Mouse (Mus musculus): Measurements from ENCODE around the gene Scaper. TPM values are rescaled to one million over a fixed set of nuclear protein-coding genes. Genes with fewer than 3 reads are reported as not detected.

Scaper gene
- polyA plus RNA-seq, 1 experiment, result 1.5 TPM

DNA sequence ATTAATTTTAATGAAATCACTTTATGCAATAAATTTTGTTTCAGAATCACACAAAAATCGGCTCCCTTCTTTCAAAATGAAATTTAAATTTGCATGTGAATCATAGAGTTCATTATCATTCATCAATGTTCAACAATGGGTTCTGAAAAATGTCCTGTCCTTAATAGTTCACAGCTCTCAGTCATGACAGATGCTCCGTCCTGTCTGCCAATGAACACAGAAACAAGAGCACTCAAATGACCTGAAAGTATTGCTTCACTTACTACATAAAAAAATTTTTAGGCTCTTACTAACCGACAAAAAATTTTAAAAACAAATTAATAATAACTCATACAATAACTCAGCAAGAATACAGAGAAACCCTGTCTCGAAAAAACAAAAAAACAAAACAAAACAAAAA is 429.2 kb downstream of the Scaper start:
- Histone ChIP-seq H3K27me3 (ENCODE audit: control insufficient read depth, insufficient read depth, insufficient read length) (no peaks in the 10 kb centered on the region), H3K4me2 (ENCODE audit: low read depth) (no peak overlapping the region), H3ac (ENCODE audit: control insufficient read depth, insufficient read length) (no peak overlapping the region), H3K4me3 (no peak overlapping the region), H3K36me3 (ENCODE audit: control insufficient read depth, insufficient read depth) (no peaks in the 10 kb centered on the region), H3K79me2 (ENCODE audit: control insufficient read depth, insufficient read depth) (peaks cover 54% of the 10 kb centered on the region)
- TF ChIP-seq TCF3 (IDR thresholded peaks at IDR 0.05; ENCODE audit: insufficient read length, low read depth), result no peak
- TF ChIP-seq SRF (IDR thresholded peaks at IDR 0.05; ENCODE audit: control insufficient read depth, insufficient read length, low read depth), result no peak
- TF ChIP-seq POLR2AphosphoS2 (IDR thresholded peaks at IDR 0.05; ENCODE audit: insufficient read length, low read depth), result no peak
- no peak for TF ChIP-seq REST (IDR thresholded peaks at IDR 0.05; ENCODE audit: insufficient read depth, insufficient read length)
- no peak for TF ChIP-seq MYOD1 (IDR thresholded peaks at IDR 0.05; ENCODE audit: control insufficient read depth in 1 of 3, insufficient read length in 2 of 3, low read depth in 2 of 3)

DNA sequence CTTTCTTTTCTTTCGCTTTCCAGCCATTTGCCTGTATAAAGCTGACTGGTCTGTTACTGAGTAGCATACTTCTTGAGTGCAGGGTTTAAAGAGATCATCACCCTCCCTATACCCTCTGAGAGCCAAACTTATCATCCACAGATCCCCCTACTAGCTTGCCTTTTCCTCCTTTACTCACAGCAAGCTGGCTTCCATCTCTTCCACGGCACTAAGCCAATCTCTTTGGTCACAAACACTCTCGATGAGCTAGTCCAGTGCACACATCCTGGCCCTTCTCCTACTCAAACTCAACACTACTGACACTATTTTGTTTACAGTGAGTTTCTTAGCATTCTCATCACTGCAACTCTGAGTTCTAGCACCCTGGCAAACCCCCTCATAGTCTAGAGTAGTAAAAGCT is 430.0 kb downstream of the Scaper start:
- TF ChIP-seq REST (IDR thresholded peaks at IDR 0.05; ENCODE audit: insufficient read depth, insufficient read length) (no peak), SRF (IDR thresholded peaks at IDR 0.05; ENCODE audit: control insufficient read depth, insufficient read length, low read depth) (no peak), TCF12 (IDR thresholded peaks at IDR 0.05; ENCODE audit: insufficient read depth, poor library complexity, severe bottlenecking) (no peak), MAX (IDR thresholded peaks at IDR 0.05; ENCODE audit: low read depth) (no peak), MYOG (IDR thresholded peaks at IDR 0.05; ENCODE audit: control insufficient read depth in 1 of 3, insufficient read depth in 1 of 3, insufficient read length in 2 of 3, low read depth in 2 of 3) (no peak), E2F4 (IDR thresholded peaks at IDR 0.05; ENCODE audit: insufficient read depth) (no peak), POLR2A (IDR thresholded peaks at IDR 0.05; ENCODE audit: insufficient read length, low read depth) (no peak), CEBPB (IDR thresholded peaks at IDR 0.05; ENCODE audit: insufficient read depth, poor library complexity, severe bottlenecking) (no peak), POLR2AphosphoS2 (IDR thresholded peaks at IDR 0.05; ENCODE audit: insufficient read length, low read depth) (no peak), TCF3 (IDR thresholded peaks at IDR 0.05; ENCODE audit: insufficient read length, low read depth) (no peak), MYOD1 (IDR thresholded peaks at IDR 0.05; ENCODE audit: control insufficient read depth in 1 of 3, insufficient read length in 2 of 3, low read depth in 2 of 3) (no peak), USF1 (IDR thresholded peaks at IDR 0.05; ENCODE audit: low read depth) (no peak)

More for the DNA sequence above, 430.0 kb downstream of the Scaper start:
- no peak overlapping the region for H3ac ChIP-seq (ENCODE audit: control insufficient read depth, insufficient read length)
- H3K36me3 ChIP-seq (ENCODE audit: control insufficient read depth, insufficient read depth), result no peaks in the 10 kb centered on the region
- H3K27me3 ChIP-seq (ENCODE audit: control insufficient read depth, insufficient read depth, insufficient read length), result no peaks in the 10 kb centered on the region
- H3K4me2 ChIP-seq (ENCODE audit: low read depth), result no peak overlapping the region
- H3K79me2 ChIP-seq (ENCODE audit: control insufficient read depth, insufficient read depth), result peaks cover 62% of the 10 kb centered on the region
- H3K4me3 ChIP-seq, result no peak overlapping the region

Other genes with a start within 250 kb of the Scaper start
- not detected for gene 4930563M21Rik, start 72.4 kb upstream of the Scaper start, polyA plus RNA-seq (2012; fragmentation: generic; extraction: Trizol)
- gene Rcn2, start 103.7 kb upstream of the Scaper start, polyA plus RNA-seq (2012; fragmentation: generic; extraction: Trizol), result 36.8 TPM
- gene Pstpip1, start 151.8 kb upstream of the Scaper start, polyA plus RNA-seq (2012; fragmentation: generic; extraction: Trizol), result 18.9 TPM
- 135 TPM for gene Tspan3, start 227.4 kb upstream of the Scaper start, polyA plus RNA-seq (2012; fragmentation: generic; extraction: Trizol)

Measured in myocyte (in vitro differentiated cells).